Mouse (Mus musculus) cerebellum, adult 9-11 months (tissue): ENCODE measurements around the gene Rai14.

ENCODE experiments used
- DNase-seq: peaks from one replicate; pipeline ENCODE4 v3.0.0; 2022

Rai14 gene

GRCm38 (mm10) chr15:10714409-10715138, at the start of gene Rai14:
Gene Rai14, minus strand, starts transcription at chr15:10714624.
- DNase-seq: peak; percentile 32

- DNase-seq: no peak
Observed at GRCm38 (mm10) chr15:10761441-10761840, 47.0 kb upstream of the Rai14 start.

- no peak for DNase-seq
Observed at GRCm38 (mm10) chr15:10760006-10760405, 45.6 kb upstream of the Rai14 start.

GRCm38 (mm10) chr15:10759440-10759839, 45.0 kb upstream of the Rai14 start:
- DNase-seq: no peak

- no peak for DNase-seq
Observed at GRCm38 (mm10) chr15:10758808-10759207, 44.4 kb upstream of the Rai14 start.

GRCm38 (mm10) chr15:10751141-10751540, 36.7 kb upstream of the Rai14 start:
- DNase-seq: no peak

GRCm38 (mm10) chr15:10750339-10750738, 35.9 kb upstream of the Rai14 start:
- no peak for DNase-seq

- no peak for DNase-seq
Observed at GRCm38 (mm10) chr15:10749678-10750077, 35.3 kb upstream of the Rai14 start.

- DNase-seq: no peak
Observed at GRCm38 (mm10) chr15:10747638-10748037, 33.2 kb upstream of the Rai14 start.

GRCm38 (mm10) chr15:10747226-10747625, 32.8 kb upstream of the Rai14 start:
- DNase-seq: no peak

- no peak for DNase-seq
Observed at GRCm38 (mm10) chr15:10746303-10747051, 32.1 kb upstream of the Rai14 start.

- no peak for DNase-seq
Observed at GRCm38 (mm10) chr15:10742441-10742840, 28.0 kb upstream of the Rai14 start.

- no peak for DNase-seq
Observed at GRCm38 (mm10) chr15:10739279-10739678, 24.9 kb upstream of the Rai14 start.

GRCm38 (mm10) chr15:10738354-10739142, 24.1 kb upstream of the Rai14 start:
- DNase-seq: no peak

- no peak for DNase-seq
Observed at GRCm38 (mm10) chr15:10735948-10736347, 21.5 kb upstream of the Rai14 start.

- DNase-seq: no peak
Observed at GRCm38 (mm10) chr15:10735216-10735615, 20.8 kb upstream of the Rai14 start.

GRCm38 (mm10) chr15:10731398-10731797, 17.0 kb upstream of the Rai14 start:
- no peak for DNase-seq

- DNase-seq: no peak
Observed at GRCm38 (mm10) chr15:10726272-10726671, 11.8 kb upstream of the Rai14 start.

GRCm38 (mm10) chr15:10724857-10725256, 10.4 kb upstream of the Rai14 start:
- DNase-seq: no peak

GRCm38 (mm10) chr15:10723507-10723906, 9.1 kb upstream of the Rai14 start:
- DNase-seq: no peak

GRCm38 (mm10) chr15:10722629-10723339, 8.4 kb upstream of the Rai14 start:
- no peak for DNase-seq

- no peak for DNase-seq
Observed at GRCm38 (mm10) chr15:10721259-10721781, 6.9 kb upstream of the Rai14 start.

- no peak for DNase-seq
Observed at GRCm38 (mm10) chr15:10720671-10721070, 6.2 kb upstream of the Rai14 start.
